Mouse (Mus musculus): ENCODE results near the gene Kat8. TPM values are rescaled to one million over a fixed set of nuclear protein-coding genes. Genes with fewer than 3 reads are reported as not detected.

Gene Kat8
- total RNA-seq, 2 experiments from 2014 or later: 31.7 to 34.3 TPM

DNA sequence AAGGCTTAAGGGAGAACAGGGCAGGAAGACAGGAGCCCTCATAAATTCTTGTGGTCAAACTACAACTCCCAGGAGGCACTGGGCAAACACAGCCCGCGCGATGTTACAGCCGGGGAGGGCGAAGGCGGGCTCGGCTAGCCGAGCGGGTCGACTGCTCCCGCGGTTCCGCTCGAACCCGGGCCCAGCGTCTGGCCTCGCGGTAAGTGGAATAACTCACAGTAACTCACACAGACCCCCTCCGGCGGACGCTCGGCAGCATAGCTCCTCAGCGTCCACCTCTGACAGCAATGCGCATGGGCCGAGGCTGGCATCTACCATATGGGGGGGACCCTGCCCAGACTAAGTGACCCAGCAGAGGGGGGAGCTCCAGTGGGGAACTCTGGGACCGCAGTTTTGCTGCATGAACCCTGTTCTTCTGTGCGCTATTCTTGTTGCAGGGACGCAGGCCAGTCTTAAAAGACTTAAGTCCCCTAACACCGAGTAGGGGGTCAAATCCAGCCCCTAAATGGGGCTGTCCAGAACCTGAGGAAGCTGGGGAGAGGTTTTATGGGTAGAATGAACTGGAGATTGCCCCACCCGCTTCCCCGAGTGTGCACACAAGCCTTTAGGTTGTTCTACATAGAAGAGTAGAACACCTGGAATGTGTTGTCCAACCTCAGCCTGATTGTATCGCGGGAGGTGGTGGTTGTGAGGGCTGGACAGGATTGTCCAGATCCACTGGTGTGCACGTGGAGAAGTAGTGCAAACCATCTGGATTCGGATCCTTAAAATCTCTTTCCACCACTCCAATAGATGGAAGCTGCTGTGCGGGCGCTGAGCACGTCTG is 8.1 kb upstream of the Kat8 start, which contains the start of gene Bckdk:
Gene Bckdk, plus strand, starts transcription at position 112 of the 826 bp plus-strand sequence.
- peak; percentile 48 for TF ChIP-seq CTCF (conservative IDR thresholded peaks at IDR 0.05)
- peak within 1 kb of the TSS; percentile 93 for H3K4me3 ChIP-seq

DNA sequence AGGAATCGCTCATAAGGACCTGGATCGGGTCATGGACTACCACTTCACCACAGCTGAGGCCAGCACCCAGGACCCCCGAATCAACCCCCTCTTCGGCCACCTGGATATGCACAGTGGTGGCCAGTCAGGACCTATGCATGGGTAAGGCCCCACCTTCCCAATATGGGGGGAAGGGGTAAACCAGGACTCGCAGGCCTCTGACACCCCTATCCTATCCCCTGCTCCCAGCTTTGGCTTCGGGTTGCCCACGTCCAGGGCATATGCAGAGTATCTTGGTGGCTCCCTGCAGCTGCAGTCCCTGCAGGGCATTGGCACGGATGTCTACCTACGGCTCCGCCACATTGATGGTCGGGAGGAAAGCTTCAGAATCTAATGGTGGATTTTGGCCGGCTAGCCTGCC is 4.4 kb upstream of the Kat8 start:
- Histone ChIP-seq H3K4me3 (no peak overlapping the region), H3K27ac (no peak overlapping the region)
- DNase-seq (ENCODE audit: low spot score in 2 of 2): no peak
- TF ChIP-seq CTCF (conservative IDR thresholded peaks at IDR 0.05): no peak

More for the DNA sequence above, 8.1 kb upstream of the Kat8 start, which contains the start of gene Bckdk:
- peak; percentile 80 for DNase-seq (ENCODE audit: low spot score in 2 of 2)
- H3K27ac ChIP-seq: peak within 1 kb of the TSS; percentile 95

DNA sequence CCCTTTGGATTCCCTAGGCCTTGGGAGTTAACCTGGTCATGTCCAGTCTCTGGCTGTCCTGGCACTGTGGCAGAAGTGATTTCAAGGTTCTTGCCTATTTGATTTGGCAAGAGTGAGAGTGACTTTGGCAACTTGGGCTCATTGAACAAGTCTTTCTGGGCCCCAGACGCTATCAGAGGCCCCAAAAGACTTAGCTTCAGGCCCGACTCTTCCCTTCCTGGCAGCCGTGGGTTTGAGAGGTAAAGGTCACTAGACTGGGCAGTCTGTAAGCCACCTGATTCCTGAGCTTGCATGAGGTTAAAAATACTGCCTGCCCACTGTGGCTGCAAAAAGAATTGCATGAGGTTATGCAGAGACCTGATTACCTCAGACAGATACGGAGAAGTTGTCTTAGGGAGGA is 3.7 kb upstream of the Kat8 start:
- H3K27ac ChIP-seq: no peak overlapping the region
- H3K4me3 ChIP-seq: no peak overlapping the region
- no peak for TF ChIP-seq CTCF (conservative IDR thresholded peaks at IDR 0.05)
- no peak for DNase-seq (ENCODE audit: low spot score in 2 of 2)

DNA sequence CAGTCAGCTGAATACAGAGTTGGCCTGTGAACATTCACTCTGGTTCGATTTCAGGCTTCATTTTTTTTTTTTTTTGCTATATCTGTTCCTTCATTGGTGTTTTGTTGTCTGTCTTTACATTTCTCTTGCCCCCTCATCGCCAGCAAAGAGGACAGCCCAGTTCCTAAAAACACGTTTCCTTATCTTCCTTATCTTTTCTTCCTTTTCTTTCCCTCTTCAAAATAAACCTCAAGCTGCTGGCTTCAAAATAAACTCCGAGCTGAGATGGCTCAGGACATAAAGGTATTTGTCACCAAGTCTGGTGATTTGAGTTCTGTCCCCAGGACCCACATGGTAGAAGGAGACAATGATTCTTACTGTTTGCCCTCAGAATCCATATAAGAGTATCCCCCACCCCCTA is 622 bp downstream of the Kat8 start:
- peak overlapping the region; percentile 91 for H3K4me3 ChIP-seq
- peak overlapping the region; percentile 97; the same call in 1 of the 2 replicates for H3K27ac ChIP-seq
- TF ChIP-seq CTCF (conservative IDR thresholded peaks at IDR 0.05): no peak
- no peak for DNase-seq (ENCODE audit: low spot score in 2 of 2)

- no peak for DNase-seq (ENCODE audit: low spot score in 2 of 2)
- Histone ChIP-seq H3K27ac (no peak overlapping the region), H3K4me3 (no peak overlapping the region)
- no peak for TF ChIP-seq CTCF (conservative IDR thresholded peaks at IDR 0.05)
These were observed 3.0 kb downstream of the Kat8 start for GRCm38 (mm10) chr7:127915293-127915692.

DNA sequence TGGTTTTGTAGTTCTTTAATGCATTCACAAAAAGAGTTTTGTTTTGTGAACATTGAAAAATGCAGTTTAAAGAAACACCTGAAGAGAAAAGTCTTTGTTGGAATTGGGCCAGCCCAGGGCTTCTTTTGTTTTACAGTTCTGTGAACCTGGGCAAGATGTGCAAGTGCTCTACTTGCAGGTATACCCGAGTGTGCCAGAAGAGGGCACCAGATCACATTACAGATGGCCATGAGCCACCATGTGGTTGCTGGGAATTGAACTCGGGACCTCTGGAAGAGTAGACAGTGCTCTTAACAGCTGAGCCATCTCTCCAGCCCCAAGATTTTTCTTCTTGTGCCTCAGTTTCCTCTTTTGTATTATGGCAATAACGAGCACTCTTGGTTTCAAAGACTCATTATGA is 5.9 kb downstream of the Kat8 start:
- TF ChIP-seq CTCF (conservative IDR thresholded peaks at IDR 0.05): peak; percentile 72
- DNase-seq (ENCODE audit: low spot score in 2 of 2): no peak
- H3K4me3 ChIP-seq: no peak overlapping the region
- H3K27ac ChIP-seq: no peak overlapping the region

DNA sequence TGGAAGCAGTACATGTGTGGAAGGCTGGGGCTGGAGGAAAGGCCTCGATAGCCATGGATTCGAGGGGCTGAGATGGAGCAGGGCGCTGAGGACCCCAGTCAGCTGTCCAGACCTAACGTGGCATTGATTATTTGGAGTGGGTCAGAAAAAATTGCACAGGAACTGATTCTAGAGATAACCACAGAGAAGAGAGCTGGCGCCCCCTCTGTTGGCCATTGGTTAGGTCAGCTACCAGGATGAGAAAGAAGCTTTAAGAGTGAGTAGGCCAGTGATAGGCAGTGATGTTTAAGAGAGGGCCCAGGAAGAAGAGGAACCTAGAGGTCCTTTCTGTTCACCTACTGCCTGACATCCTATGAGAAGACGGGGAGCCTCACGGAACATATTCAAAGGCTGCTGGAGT is 7.0 kb downstream of the Kat8 start:
- Histone ChIP-seq H3K4me3 (no peak overlapping the region), H3K27ac (no peak overlapping the region)
- peak; percentile 65 for TF ChIP-seq CTCF (conservative IDR thresholded peaks at IDR 0.05)

DNA sequence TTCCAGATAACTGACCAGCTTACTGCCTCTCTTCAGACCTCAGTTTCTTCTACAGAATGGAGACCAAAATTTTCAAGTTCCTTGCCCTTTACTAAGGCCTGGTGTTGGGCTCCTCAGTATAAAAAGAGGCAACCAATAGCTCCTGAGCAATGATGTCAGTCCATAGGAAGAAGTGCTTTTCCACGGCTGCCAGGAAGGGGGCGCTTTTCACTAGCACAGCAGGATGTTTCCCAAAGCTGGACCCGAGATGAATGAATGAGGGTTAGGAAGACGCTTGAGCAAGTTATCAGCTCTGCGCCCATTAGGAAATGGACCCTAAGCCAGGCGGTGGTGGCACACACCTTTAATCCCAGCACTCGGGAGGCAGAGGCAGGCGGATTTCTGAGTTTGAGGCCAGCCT is 9.2 kb downstream of the Kat8 start:
- no peak overlapping the region for H3K4me3 ChIP-seq
- DNase-seq (ENCODE audit: low spot score in 2 of 2): no peak
- TF ChIP-seq CTCF (conservative IDR thresholded peaks at IDR 0.05): peak; percentile 64
- peak overlapping the region; percentile 66; the same call in 1 of the 2 replicates for H3K27ac ChIP-seq

More for the DNA sequence above, 7.0 kb downstream of the Kat8 start:
- DNase-seq (ENCODE audit: low spot score in 2 of 2): no peak

DNA sequence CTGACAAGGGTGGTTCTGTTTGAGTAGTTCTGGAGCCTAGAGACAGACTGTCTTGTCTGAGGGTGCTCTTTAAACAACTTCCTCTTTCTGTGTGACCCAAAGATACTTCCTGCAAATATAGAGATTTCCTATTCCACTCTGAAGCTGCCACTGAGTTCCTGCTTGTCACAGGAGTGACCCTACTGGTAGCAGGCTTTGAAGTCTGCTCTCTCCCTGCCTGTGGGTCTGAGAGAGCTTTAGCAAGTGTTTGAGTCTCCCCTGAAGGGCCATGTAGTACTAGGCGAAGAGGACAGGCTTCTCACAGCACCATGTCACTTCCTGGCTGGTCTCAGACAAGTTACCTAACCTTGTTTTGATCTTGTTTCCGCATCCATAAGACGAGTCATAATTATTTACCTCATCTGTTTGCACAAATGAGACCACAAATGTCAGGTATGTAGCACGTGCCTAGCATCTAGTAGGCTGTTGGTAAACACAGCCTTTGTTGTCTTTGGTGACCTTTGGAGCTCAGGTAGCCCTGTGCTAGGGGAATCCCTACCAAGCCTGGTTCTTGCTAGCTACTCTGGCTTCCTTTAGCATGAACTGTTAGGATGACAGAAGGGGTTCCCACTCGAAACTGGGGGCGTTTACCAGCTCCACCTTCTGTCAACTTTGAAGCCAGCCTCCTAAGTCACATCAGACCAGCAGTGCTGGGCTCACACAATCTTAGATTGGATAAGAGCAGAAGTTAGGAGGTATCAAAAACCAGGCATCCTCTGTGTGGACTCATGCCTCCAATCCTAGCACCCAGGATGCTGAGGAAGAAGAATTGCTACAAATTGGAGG is 10.3 kb downstream of the Kat8 start:
- Histone ChIP-seq H3K4me3 (no peak overlapping the region), H3K27ac (peak overlapping the region; percentile 66)
- TF ChIP-seq CTCF (conservative IDR thresholded peaks at IDR 0.05): no peak
- no peak for DNase-seq (ENCODE audit: low spot score in 2 of 2)

- TF ChIP-seq CTCF (conservative IDR thresholded peaks at IDR 0.05): no peak
- H3K27ac ChIP-seq: no peak overlapping the region
- no peak for DNase-seq (ENCODE audit: low spot score in 2 of 2)
- H3K4me3 ChIP-seq: no peak overlapping the region
These were observed 11.4 kb downstream of the Kat8 start for GRCm38 (mm10) chr7:127923714-127924113.

GRCm38 (mm10) chr7:127925252-127925651 is 12.9 kb downstream of the Kat8 start:
- Histone ChIP-seq H3K27ac (no peak overlapping the region), H3K4me3 (no peak overlapping the region)
- TF ChIP-seq CTCF (conservative IDR thresholded peaks at IDR 0.05): no peak
- no peak for DNase-seq (ENCODE audit: low spot score in 2 of 2)

DNA sequence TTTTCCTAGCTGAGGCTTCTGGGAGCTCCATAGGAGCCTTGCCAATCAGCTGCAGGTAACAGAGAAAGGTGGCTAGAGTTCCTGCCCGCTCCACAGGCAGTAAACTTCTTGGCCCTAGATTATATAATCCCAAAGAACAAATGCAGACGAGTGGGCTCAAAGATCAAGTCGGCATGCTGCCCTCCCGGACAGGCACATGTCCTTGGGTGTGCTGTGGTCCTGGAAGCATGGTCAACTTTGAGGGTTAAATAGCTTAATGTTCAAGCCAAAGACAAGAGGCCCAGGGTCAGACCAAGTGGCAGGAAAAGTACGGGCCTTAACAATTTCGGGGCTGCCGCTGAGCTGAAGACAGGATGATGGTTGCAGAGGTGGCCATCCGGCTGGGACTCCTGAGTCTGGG is 13.8 kb downstream of the Kat8 start:
- no peak for TF ChIP-seq CTCF (conservative IDR thresholded peaks at IDR 0.05)
- Histone ChIP-seq H3K4me3 (no peak overlapping the region), H3K27ac (no peak overlapping the region)
- DNase-seq (ENCODE audit: low spot score in 2 of 2): no peak

DNA sequence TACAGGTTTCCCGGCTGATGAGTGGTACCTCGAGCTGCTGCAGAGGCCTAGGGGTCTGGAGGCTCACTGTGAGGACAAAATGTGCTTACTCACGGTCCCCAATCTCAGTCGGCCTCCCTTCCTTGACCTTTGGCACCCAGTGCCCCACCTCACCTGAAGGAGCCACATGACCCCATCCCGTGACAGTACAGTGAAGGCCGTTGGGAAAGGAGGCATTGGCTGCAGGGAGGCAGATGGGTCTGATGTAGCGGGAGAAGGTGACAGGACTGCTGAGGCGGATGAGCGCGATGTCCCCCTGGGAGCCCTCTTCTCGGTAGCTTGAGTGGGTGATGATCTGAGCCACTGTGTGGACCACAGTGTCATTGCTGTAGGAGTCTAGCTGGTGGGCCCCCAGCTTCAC is 14.5 kb downstream of the Kat8 start:
- Histone ChIP-seq H3K4me3 (no peak overlapping the region), H3K27ac (no peak overlapping the region)
- TF ChIP-seq CTCF (conservative IDR thresholded peaks at IDR 0.05): no peak
- no peak for DNase-seq (ENCODE audit: low spot score in 2 of 2)

All from layer of hippocampus, adult 2 months (tissue).